Mouse (Mus musculus) midbrain, embryonic 11.5 days (tissue): ENCODE results near the gene Wdfy1. TPM values are rescaled to one million over a fixed set of nuclear protein-coding genes. Genes with fewer than 3 reads are reported as not detected.

Source experiments
- ATAC-seq: fragments of 200-750 bp; cut with Nextera tagmentation; 2 replicates; pipeline ENCODE4 v1.8.0; 2017; ENCODE audit warnings: moderate TSS enrichment, moderate library complexity; ENCODE audit not compliant: low FRiP score
- DNase-seq: peaks from one replicate; pipeline ENCODE4 v3.0.0; 2015; ENCODE audit warnings: low spot score; ENCODE audit errors: missing footprints
- H3K27ac ChIP-seq: fragments of 300-500 bp; sonication (generic); 2 replicates; pipeline ENCODE4 v1.5.1; 2014; ENCODE audit warnings: low read depth, low read length
- H3K27me3 ChIP-seq: fragments of 300-500 bp; sonication (generic); 2 replicates; pipeline ENCODE4 v1.6.1; 2014; ENCODE audit warnings: mild to moderate bottlenecking, low read length, moderate library complexity, mixed read lengths; ENCODE audit not compliant: control insufficient read depth, insufficient read depth
- H3K36me3 ChIP-seq: fragments of 300-500 bp; sonication (generic); 2 replicates; pipeline ENCODE4 v1.6.1; 2014; ENCODE audit warnings: mild to moderate bottlenecking, low read length, moderate library complexity, mixed read lengths; ENCODE audit not compliant: control insufficient read depth, insufficient read depth
- H3K4me1 ChIP-seq: fragments of 300-500 bp; sonication (generic); 2 replicates; pipeline ENCODE4 v1.6.1; 2014; ENCODE audit warnings: low read length; ENCODE audit not compliant: control insufficient read depth, insufficient read depth
- H3K4me2 ChIP-seq: fragments of 300-500 bp; sonication (generic); 2 replicates; pipeline ENCODE4 v1.6.1; 2014; ENCODE audit warnings: mild to moderate bottlenecking, moderate library complexity
- H3K4me3 ChIP-seq: fragments of 300-500 bp; sonication (generic); 2 replicates; pipeline ENCODE4 v1.5.1; 2014; ENCODE audit warnings: low read depth, low read length
- H3K9ac ChIP-seq: fragments of 300-500 bp; sonication (generic); 2 replicates; pipeline ENCODE4 v1.6.1; 2014; ENCODE audit warnings: low read length
- H3K9me3 ChIP-seq: fragments of 300-500 bp; sonication (generic); 2 replicates; pipeline ENCODE4 v1.6.1; 2016; ENCODE audit warnings: low read length; ENCODE audit not compliant: control insufficient read depth
- WGBS: fragments of 180-500 bp; shearing (Covaris S2); extraction: QIAGEN DNeasy Blood & Tissue Kit; methylation state at CpG from one replicate; pipeline ENCODE4 v1.1.7; 2014; 5-methylcytosine and 5-hydroxymethylcytosine counted together
- polyA plus RNA-seq: library from polyadenylated mRNA; unstranded; fragments of >200 nt; fragmentation: Nextera tagmentation; extraction: Ambion mirVana; gene quantifications from 2 replicates; pipeline ENCODE4 v1.2.1, GENCODE M21; 2014

Wdfy1 gene
- polyA plus RNA-seq, 1 experiment from 2014 or later = 49.1 TPM

DNA sequence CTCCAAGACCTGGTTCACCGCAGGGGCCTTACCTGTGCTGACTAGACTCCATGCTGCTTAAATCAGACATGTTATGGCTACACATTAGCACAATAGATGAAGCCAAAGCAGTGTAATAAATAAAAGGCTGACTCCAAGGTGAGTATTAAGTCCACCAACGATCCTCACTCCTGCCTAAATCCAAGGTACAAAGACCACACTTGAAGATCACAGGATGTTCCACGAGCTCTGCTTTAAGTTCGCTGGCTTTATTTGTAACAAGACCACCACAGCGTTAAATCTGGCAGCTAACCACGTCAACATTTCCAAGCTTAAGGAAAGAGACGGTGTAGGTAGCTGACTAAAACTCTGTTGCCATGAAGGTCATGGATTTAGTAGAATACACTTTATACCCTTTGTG lies 33.0 kb downstream of the Wdfy1 start:
- no peak overlapping the region for H3K4me2 ChIP-seq
- ATAC-seq = no peak

GRCm38 (mm10) chr1:79741002-79741401 lies 34.9 kb downstream of the Wdfy1 start:
- peak; percentile 47 for DNase-seq
- Histone ChIP-seq H3K4me2 (no peak overlapping the region), H3K4me3 (no peak overlapping the region), H3K27ac (no peak overlapping the region), H3K9ac (no peak overlapping the region), H3K27me3 (no peaks in the 10 kb centered on the region), H3K36me3 (no peaks in the 10 kb centered on the region), H3K4me1 (no peaks in the 10 kb centered on the region), H3K9me3 (no peaks in the 10 kb centered on the region)
- 81% methylated on average over 4 of the region's 4 CpGs for whole genome bisulfite sequencing
- no peak for ATAC-seq

More for the DNA sequence above, 33.0 kb downstream of the Wdfy1 start:
- DNase-seq = no peak
- Histone ChIP-seq H3K4me3 (no peak overlapping the region), H3K36me3 (no peaks in the 10 kb centered on the region), H3K27me3 (no peaks in the 10 kb centered on the region), H3K4me1 (no peaks in the 10 kb centered on the region), H3K9ac (no peak overlapping the region), H3K27ac (no peak overlapping the region), H3K9me3 (no peaks in the 10 kb centered on the region)
- 89% methylated on average over 7 of the region's 7 CpGs for WGBS

- Histone ChIP-seq H3K27me3 (no peaks in the 10 kb centered on the region), H3K27ac (no peak overlapping the region), H3K4me3 (no peak overlapping the region), H3K9me3 (no peaks in the 10 kb centered on the region), H3K4me1 (no peaks in the 10 kb centered on the region), H3K9ac (no peak overlapping the region), H3K4me2 (no peak overlapping the region), H3K36me3 (no peaks in the 10 kb centered on the region)
- no peak for ATAC-seq
- DNase-seq = no peak
- 91% methylated on average over 2 of the region's 2 CpGs for WGBS
These were observed 36.2 kb downstream of the Wdfy1 start for GRCm38 (mm10) chr1:79739726-79740125.

DNA sequence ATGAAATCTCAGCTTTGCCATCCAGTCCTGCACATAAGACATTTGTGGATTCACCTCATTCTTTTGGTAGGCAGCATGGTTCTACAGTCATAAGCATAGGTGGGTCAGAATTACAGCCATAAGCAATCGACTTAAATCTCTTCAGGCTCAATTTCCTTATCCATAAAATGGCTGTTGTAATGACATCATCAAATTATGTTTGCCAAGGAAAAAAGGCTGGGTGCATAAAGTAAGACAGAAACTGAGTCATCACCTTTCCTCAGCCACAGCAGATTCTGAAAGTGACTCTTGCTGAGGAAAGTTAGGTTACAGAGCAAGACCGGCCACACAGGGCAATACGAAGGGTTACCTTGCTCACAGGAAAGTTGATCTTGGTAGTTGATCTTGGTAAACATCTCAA lies 39.5 kb downstream of the Wdfy1 start:
- DNase-seq (peak; percentile 68), ATAC-seq (no peak)
- Histone ChIP-seq H3K27ac (no peak overlapping the region), H3K36me3 (no peaks in the 10 kb centered on the region), H3K9me3 (no peaks in the 10 kb centered on the region), H3K27me3 (no peaks in the 10 kb centered on the region), H3K4me1 (no peaks in the 10 kb centered on the region), H3K4me3 (no peak overlapping the region), H3K4me2 (no peak overlapping the region), H3K9ac (no peak overlapping the region)
- WGBS = 92% methylated on average over 3 of the region's 3 CpGs

DNA sequence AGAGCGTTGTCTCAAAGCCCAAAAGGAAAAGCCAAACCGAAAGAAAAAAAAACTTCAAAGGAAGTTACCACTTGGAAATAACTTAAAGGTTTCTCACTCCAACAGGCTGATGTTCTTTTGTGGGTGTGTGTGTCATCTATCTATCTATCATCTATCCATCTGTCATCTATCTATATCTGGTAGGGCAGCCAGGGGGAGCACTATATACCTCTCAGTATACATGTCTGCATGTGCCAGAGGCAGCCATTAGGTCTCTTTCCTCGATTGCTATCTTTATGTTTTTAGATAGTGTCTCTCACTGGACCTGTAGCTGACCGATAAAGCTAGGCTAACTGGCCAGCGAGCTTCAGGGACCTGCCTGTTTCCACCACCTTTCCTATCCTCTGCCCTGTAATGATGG lies 41.1 kb downstream of the Wdfy1 start:
- ATAC-seq = no peak
- 90% methylated on average over 5 of the region's 5 CpGs for WGBS
- Histone ChIP-seq H3K4me2 (no peak overlapping the region), H3K4me3 (no peak overlapping the region), H3K36me3 (no peaks in the 10 kb centered on the region), H3K9ac (no peak overlapping the region), H3K4me1 (no peaks in the 10 kb centered on the region), H3K27ac (no peak overlapping the region), H3K9me3 (no peaks in the 10 kb centered on the region), H3K27me3 (no peaks in the 10 kb centered on the region)
- DNase-seq = peak; percentile 21

- H3K9ac ChIP-seq = no peak overlapping the region
- ATAC-seq = no peak
- 89% methylated on average over 13 of the region's 13 CpGs for WGBS
- H3K36me3 ChIP-seq = no peaks in the 10 kb centered on the region
- H3K4me2 ChIP-seq = no peak overlapping the region
- H3K27ac ChIP-seq = no peak overlapping the region
- no peak for DNase-seq
- H3K27me3 ChIP-seq = no peaks in the 10 kb centered on the region
- H3K9me3 ChIP-seq = no peaks in the 10 kb centered on the region
- no peak overlapping the region for H3K4me3 ChIP-seq
- H3K4me1 ChIP-seq = no peaks in the 10 kb centered on the region
These were observed 61.6 kb downstream of the Wdfy1 start for GRCm38 (mm10) chr1:79714152-79714923.

DNA sequence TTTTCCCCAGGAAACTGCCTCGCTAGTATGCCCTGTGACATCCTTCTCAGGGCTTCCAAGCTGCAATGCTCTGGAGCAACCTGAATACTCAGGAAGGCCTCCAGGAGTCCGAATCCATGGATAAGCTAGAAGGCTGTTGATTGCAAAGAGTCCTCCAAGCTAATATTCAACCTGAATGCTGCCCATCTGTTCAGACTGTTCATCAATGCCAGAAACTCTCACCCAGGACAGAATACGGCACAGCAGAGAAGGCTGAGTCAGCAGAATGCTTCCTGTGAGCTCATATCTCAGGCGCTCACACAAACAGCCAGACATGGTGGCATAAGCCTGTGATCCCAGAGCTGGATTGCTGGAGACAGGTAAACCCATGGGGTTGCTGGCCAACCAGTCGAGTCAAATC lies 62.9 kb downstream of the Wdfy1 start:
- Histone ChIP-seq H3K9me3 (no peaks in the 10 kb centered on the region), H3K4me2 (no peak overlapping the region), H3K4me1 (no peaks in the 10 kb centered on the region), H3K4me3 (no peak overlapping the region), H3K27me3 (no peaks in the 10 kb centered on the region), H3K36me3 (no peaks in the 10 kb centered on the region), H3K9ac (no peak overlapping the region), H3K27ac (no peak overlapping the region)
- ATAC-seq = no peak
- peak; percentile 39 for DNase-seq
- 80% methylated on average over 5 of the region's 5 CpGs for WGBS

GRCm38 (mm10) chr1:79711147-79712126 lies 64.5 kb downstream of the Wdfy1 start:
- Histone ChIP-seq H3K9ac (no peak overlapping the region), H3K27me3 (no peaks in the 10 kb centered on the region), H3K36me3 (no peaks in the 10 kb centered on the region), H3K4me3 (no peak overlapping the region), H3K4me1 (no peaks in the 10 kb centered on the region), H3K27ac (no peak overlapping the region), H3K4me2 (no peak overlapping the region), H3K9me3 (no peaks in the 10 kb centered on the region)
- DNase-seq (peak; percentile 44), ATAC-seq (no peak)
- WGBS = 89% methylated on average over 18 of the region's 18 CpGs

- H3K27me3 ChIP-seq = no peaks in the 10 kb centered on the region
- H3K36me3 ChIP-seq = peaks cover 2% of the 10 kb centered on the region; the same call in 1 of the 2 replicates
- no peak overlapping the region for H3K4me2 ChIP-seq
- no peaks in the 10 kb centered on the region for H3K4me1 ChIP-seq
- no peaks in the 10 kb centered on the region for H3K9me3 ChIP-seq
- DNase-seq (no peak), ATAC-seq (no peak)
- H3K27ac ChIP-seq = no peak overlapping the region
- WGBS = 91% methylated on average over 4 of the region's 4 CpGs
- H3K4me3 ChIP-seq = no peak overlapping the region
- H3K9ac ChIP-seq = no peak overlapping the region
These were observed 65.3 kb downstream of the Wdfy1 start for GRCm38 (mm10) chr1:79710678-79711077.
